Mouse (Mus musculus) ovary, postnatal 10 days (tissue): ENCODE data around the gene Ttc27.
"Not testable (repeated sequence)": the region's sequence is repeated elsewhere in the genome, so short reads cannot be mapped to it uniquely, and the experiment has no call there.

Experiments
- DNase-seq: peaks from one replicate; pipeline ENCODE4 v3.0.0; 2022; ENCODE audit warnings: low spot score

The Ttc27 gene

DNA sequence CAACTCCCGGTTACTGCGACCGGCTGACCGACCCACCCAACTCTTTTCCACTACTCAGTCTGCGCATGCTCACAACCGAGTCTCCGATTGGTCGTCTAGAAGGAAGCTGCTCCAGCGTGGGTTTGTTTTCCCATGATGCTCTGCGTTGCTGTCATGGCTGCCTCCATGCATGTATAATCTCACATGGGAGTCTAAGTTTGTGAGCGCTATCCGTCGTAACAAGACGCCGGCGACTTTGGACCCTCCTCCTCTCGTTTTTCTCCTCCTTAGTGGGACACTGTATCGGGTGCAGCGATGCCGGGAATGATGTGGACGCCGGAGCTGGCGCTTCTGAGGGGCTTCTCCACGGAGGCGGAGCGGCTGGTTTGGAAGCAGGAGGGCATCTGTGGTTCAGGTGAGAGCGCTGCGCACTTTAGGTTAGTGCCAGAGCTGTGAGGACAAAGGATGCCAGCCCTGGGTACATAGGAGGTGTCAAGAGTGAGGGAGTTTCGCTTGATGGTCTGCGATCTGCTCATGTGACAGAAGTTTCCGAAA, at the start of gene Ttc27:
TSS of gene Ttc27 (plus strand) at position 115 of the 534 bp plus-strand sequence.
- DNase-seq: peak; percentile 89

- no peak for DNase-seq
These were observed 49.5 kb upstream of the Ttc27 start for GRCm38 (mm10) chr17:74668010-74668409.

DNA sequence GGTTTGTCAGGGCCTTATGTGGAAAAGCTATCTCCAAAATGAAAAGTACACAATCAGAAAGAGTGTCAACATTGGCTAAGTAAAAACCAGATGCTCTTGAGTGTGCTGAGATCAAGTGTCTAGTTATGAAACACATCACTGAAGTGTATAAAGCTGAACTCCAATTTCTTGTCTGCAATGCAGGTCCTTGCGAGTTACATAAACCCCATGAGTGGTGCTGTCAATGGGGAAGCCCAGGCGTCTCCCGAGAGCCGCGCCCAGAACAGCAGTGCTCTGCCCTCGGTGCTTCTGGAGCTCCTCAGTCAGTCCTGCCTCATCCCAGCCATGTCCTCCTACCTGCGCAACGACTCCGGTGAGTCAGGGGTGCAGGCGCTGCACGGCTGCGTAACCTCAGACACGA, 47.5 kb upstream of the Ttc27 start:
- no peak for DNase-seq

DNA sequence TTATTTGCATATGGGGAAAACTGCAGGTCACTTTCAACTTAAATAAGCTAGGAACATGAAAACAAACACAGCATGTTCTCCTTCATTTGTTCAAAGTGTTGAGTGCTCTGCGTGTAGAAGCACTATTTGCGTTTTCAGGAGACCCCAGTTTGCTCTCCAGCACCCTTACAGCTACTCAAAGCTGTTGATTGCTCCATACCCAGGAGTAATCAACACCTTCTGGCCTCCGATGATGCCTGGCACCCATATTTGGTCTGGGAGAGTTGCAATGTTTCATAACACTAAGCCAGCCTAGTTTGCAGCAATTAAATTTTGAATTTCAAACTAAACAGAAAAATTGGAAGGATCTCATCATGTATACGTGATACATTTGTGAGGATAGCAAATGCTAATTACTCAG, 45.1 kb upstream of the Ttc27 start:
- no peak for DNase-seq

DNA sequence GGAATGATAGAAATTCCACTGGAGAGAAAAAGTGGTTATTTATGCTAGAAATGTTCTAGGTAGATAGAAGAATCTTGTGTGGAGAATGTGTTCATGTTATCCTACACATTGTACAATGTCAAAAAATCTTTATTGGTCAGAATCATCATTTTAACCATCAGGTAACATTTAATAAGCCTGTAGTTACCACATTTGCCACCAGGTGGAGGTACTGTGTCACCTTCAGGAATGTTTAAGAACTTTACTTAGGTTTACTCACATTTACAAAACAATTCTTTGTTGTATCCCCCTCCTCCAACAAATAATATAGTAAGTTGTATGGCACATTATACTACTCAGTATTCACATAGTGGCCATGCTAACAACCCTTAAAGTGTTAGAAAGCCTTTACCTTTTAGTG, 44.3 kb upstream of the Ttc27 start:
- DNase-seq: no peak

GRCm38 (mm10) chr17:74678061-74678460, 39.5 kb upstream of the Ttc27 start:
- DNase-seq: no peak

DNA sequence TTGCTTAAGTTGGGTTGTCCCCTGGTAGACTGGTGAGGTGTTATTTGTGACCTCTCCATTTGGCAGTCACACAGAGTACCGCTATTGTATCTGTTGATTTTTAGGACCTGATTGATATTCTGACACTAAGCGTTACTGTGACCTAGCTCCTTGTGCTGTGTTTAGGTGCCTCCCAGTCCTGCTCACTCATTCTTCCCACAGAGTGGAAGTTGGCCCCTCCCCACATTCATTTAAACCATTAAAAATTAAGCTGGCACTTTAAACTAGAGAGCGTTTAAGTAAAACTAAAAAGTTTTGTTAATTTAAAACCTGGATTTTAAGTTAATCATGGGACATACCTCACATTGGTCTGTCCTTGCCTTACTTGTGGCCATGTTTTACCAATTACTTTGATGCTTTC, 32.6 kb upstream of the Ttc27 start:
- no peak for DNase-seq

GRCm38 (mm10) chr17:74688555-74688954, 29.0 kb upstream of the Ttc27 start:
- no peak for DNase-seq

GRCm38 (mm10) chr17:74689406-74689805, 28.1 kb upstream of the Ttc27 start:
- no peak for DNase-seq

- not testable (repeated sequence) for DNase-seq
These were observed 15.9 kb upstream of the Ttc27 start for GRCm38 (mm10) chr17:74701661-74702060.

DNA sequence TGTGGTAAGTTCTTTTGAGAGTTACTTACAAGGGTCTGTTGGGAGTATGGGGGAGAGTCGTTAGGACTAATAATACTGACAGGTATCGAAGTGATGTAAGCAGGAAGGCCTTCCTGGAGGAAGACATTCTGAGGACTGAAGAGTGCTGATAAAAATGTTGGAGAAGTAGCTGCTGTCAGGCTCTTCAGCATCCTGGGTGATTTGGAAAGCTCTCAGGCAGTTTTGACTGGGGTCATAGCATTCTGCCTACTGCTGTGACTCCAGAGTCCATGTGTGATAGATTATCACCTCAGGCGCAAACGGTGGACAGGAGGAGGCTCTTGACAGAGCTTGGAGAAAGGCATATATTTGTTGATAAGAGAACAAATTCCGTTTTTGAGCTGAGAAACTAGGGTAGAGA, 12.1 kb upstream of the Ttc27 start:
- DNase-seq: no peak

DNA sequence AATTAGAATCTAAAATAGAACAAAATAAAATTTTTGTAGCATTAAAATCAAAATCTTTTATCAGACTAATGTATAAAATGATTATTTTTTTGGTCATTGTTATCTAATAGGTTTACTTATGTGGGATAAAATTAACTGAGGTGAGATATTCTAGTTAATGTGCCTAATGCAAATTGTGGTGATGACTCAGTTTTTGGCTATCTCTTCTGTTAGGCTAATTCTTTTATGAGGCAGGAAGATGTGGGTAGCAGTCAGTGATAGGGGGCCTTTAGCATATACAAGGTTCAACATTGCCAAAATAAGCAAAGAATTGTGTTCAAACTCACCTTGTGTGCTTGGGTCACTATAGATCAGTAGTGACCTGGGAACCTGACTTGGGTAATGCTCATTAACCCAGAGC, 10.9 kb upstream of the Ttc27 start:
- DNase-seq: no peak

GRCm38 (mm10) chr17:74707637-74708152, 9.8 kb upstream of the Ttc27 start:
- no peak for DNase-seq

GRCm38 (mm10) chr17:74710731-74711130, 6.8 kb upstream of the Ttc27 start:
- DNase-seq: no peak

DNA sequence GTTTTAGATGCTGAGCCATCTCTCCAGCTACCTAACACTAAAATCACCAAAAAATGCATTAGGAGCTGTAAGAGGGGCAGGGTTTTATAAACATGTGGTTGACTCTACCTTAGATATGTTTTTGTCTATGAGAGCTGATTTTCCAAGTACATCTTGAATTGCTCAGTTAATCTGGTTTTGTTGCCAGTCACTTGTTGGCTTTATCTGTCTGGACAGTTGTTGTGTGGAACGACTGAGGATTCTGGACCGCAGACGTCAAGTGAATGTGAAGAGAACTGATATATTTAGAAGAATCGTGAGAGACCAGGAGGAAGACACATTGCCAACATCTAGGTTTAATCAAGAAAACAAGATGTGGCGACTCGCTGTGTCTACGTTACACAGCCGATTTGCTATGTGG, 5.9 kb upstream of the Ttc27 start:
- no peak for DNase-seq

- no peak for DNase-seq
These were observed 2.4 kb upstream of the Ttc27 start for GRCm38 (mm10) chr17:74715128-74715527.

GRCm38 (mm10) chr17:74715724-74716123, 1.8 kb upstream of the Ttc27 start:
- DNase-seq: no peak

GRCm38 (mm10) chr17:74716643-74717042, 889 bp upstream of the Ttc27 start:
- no peak for DNase-seq

- no peak for DNase-seq
These were observed 378 bp upstream of the Ttc27 start for GRCm38 (mm10) chr17:74717091-74717617.

DNA sequence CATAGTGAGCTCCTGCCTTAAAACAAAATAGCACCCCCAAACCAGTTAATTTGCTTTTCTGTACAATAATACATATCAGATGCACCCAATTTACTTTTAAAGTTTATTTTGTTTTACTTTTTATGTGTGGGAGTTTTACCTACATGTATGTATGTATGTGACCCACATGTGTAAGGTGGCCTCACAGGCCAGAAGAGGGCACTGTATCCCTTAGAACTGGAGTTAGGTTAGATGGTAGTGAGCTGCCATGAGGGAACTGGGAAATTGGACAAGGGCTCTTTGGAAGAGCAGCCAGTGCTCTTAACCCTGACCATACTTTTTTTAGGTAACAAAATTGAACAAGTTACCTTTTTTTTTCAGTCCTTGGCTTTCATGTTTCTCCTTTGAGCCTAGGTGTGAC, 15.3 kb downstream of the Ttc27 start:
- no peak for DNase-seq

DNA sequence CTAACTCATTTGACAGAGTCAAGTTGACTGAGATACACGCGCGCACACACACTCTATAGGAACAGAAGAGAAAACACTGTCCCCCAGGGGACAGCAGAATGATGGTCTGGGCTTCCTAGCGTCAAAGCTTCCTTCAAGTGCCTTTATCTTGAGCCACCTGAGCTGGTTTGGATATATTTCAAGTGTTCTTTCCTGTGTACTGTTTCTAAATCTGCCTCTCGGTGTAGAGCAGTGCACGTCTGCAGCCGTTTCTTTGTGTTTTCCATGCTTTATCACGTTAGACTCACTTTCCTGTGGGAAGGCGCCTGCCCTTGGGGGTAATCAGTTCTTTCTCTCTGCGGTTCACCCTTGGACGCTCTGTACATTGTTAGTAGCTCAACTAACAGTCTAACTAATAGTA, 17.9 kb downstream of the Ttc27 start:
- DNase-seq: no peak

GRCm38 (mm10) chr17:74749659-74750058, 32.1 kb downstream of the Ttc27 start:
- no peak for DNase-seq

DNA sequence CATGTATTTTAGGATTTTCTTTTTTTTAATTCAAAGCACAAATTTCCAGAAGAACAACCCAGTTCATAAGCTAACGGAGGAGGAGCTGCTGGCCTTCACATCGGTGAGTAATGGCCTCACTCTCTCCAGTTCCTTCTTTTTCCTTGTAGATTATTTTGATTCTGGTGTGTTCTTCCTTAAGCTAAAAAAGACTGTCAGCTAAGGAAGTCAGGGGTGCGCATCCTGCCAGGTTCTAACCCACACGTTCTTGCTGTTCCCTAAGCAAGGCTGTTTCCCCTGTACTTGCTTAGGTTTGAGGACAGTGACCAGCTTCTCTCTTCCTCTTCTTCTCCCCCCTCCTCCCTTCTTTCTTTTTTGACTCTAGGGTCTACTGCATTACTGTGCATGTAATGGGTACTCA, 33.5 kb downstream of the Ttc27 start:
- no peak for DNase-seq

DNA sequence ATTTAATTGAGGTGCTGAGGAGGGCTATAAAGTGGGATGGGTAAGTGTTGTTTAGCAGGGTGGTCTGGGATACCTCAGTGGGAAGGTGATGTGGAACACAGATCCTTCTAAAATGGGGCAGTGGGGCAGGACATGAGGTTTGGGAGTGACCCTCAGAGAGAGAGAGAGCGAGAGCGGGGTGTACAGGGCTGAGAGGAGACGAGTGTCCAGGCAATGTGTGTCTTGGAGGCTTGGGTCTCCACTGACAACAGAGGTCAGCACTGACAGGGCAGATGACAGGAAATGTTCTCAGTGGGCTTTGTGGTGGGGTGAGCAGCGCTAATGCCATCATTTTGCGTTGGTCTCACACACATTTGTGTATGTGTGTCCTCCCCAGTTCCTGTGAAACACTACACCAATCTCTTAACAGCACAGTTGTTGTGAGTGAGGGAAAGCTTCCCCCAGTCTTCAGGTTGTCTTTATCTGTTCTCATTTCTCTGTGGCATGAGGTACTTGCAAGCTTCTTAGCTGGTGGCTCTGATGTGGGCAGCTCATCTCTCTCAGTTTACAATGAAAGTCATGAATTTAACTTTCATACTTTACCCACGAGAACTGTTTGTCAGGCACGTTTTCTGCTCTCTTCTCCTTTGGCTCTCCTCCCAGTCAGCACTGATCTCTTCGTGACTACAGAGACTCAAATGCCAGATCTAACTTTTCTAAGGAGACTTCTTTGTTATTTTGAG, 35.5 kb downstream of the Ttc27 start:
- no peak for DNase-seq
